Mouse (Mus musculus) CH12.LX (cell line): Measurements from ENCODE around the gene Hemgn. TPM values are rescaled to one million over a fixed set of nuclear protein-coding genes. Genes with fewer than 3 reads are reported as not detected.

Source experiments
- DNase-seq: peaks from one replicate; pipeline ENCODE4 v3.0.0-alpha.2; 2013; ENCODE audit errors: extremely low read depth
- H3K27ac ChIP-seq: 2 replicates; pipeline ENCODE4 v1.5.1; 2012; ENCODE audit warnings: low read depth, mild to moderate bottlenecking, control low read depth, moderate library complexity; ENCODE audit not compliant: insufficient read depth
- H3K27me3 ChIP-seq: replicated peaks from 2 replicates; pipeline ENCODE3; 2012; ENCODE audit warnings: inconsistent platforms
- H3K36me3 ChIP-seq, 2 experiments: replicated peaks in 1 of 2; 2 replicates each; pipeline versions ENCODE3 to v1.6.1; 2012; ENCODE audit warnings: inconsistent platforms in 1 of 2, low read length in 1 of 2, mild to moderate bottlenecking in 1 of 2, mixed read lengths in 1 of 2, moderate library complexity in 1 of 2; ENCODE audit not compliant: control insufficient read depth in 1 of 2, insufficient read depth in 1 of 2
- H3K4me1 ChIP-seq, 2 experiments: 2 replicates each; pipeline ENCODE4 v1.6.1; 2012; ENCODE audit warnings: inconsistent platforms in 1 of 2, moderate library complexity in 1 of 2; ENCODE audit not compliant: insufficient read depth in 2 of 2, control insufficient read depth in 1 of 2
- H3K4me2 ChIP-seq: 2 replicates; pipeline ENCODE4 v1.6.1; 2012; ENCODE audit warnings: low read depth, mild to moderate bottlenecking, control low read depth; ENCODE audit not compliant: poor library complexity, insufficient read depth, severe bottlenecking
- H3K4me3 ChIP-seq, 3 experiments: fragments of 150-350 bp in 1 of 3; sonication (generic) in 1 of 3; replicated peaks in 1 of 3; 2 replicates each; pipeline versions ENCODE3 to v1.5.1; 2011 to 2012; ENCODE audit warnings: low read depth in 2 of 3, low read length in 2 of 3, mild to moderate bottlenecking in 2 of 3, moderate library complexity in 2 of 3, control low read depth in 1 of 3, improper control_type of control experiment in 1 of 3, inconsistent platforms in 1 of 3, mixed read lengths in 1 of 3; ENCODE audit not compliant: poor library complexity in 1 of 3
- H3K79me2 ChIP-seq: replicated peaks from 2 replicates; pipeline ENCODE4 v1.6.1; 2012; ENCODE audit warnings: mild to moderate bottlenecking, moderate library complexity; ENCODE audit not compliant: control insufficient read depth, poor library complexity, insufficient read depth, severe bottlenecking; ENCODE audit errors: extremely low read depth
- H3K9ac ChIP-seq: 2 replicates; pipeline ENCODE4 v1.6.1; 2012; ENCODE audit warnings: low read depth, mild to moderate bottlenecking, control low read depth, moderate library complexity; ENCODE audit not compliant: insufficient read depth
- H3K9me3 ChIP-seq: replicated peaks from 2 replicates; pipeline ENCODE3; 2012; ENCODE audit warnings: low read length, inconsistent platforms, mixed read lengths
- BHLHE40 ChIP-seq: IDR thresholded peaks from 2 replicates; pipeline ENCODE4 v1.6.1; 2011; ENCODE audit warnings: mild to moderate bottlenecking, low read depth, low read length, improper control_type of control experiment
- E2F4 ChIP-seq: IDR thresholded peaks from 2 replicates; pipeline ENCODE4 v1.6.1; 2011; ENCODE audit warnings: low read depth, low read length, improper control_type of control experiment; ENCODE audit not compliant: insufficient replicate concordance
- EP300 ChIP-seq: IDR thresholded peaks from 2 replicates; pipeline ENCODE4 v1.6.1; 2011; ENCODE audit warnings: low read length, improper control_type of control experiment
- HCFC1 ChIP-seq: IDR thresholded peaks from 2 replicates; pipeline ENCODE4 v1.6.1; 2012; ENCODE audit warnings: low read depth, mild to moderate bottlenecking, inconsistent platforms, low read length, improper control_type of control experiment
- MEF2A ChIP-seq: IDR thresholded peaks from 2 replicates; pipeline ENCODE4 v1.6.1; 2014; ENCODE audit warnings: low read depth, mild to moderate bottlenecking, inconsistent platforms, low read length, improper control_type of control experiment, borderline replicate concordance
- MXI1 ChIP-seq: IDR thresholded peaks from 2 replicates; pipeline ENCODE4 v1.6.1; 2011; ENCODE audit warnings: mild to moderate bottlenecking, low read depth, low read length, improper control_type of control experiment
- MYC ChIP-seq: IDR thresholded peaks from 2 replicates; pipeline ENCODE4 v1.6.1; 2011; ENCODE audit warnings: low read depth, mild to moderate bottlenecking, improper control_type of control experiment, low read length
- NELFE ChIP-seq: IDR thresholded peaks from 2 replicates; pipeline ENCODE4 v1.6.1; 2011; ENCODE audit warnings: low read depth, low read length, improper control_type of control experiment
- NRF1 ChIP-seq: IDR thresholded peaks from 2 replicates; pipeline ENCODE4 v1.6.1; 2014; ENCODE audit warnings: low read depth, mild to moderate bottlenecking, inconsistent platforms, low read length, improper control_type of control experiment, moderate library complexity
- POLR2A ChIP-seq: IDR thresholded peaks from 2 replicates; pipeline ENCODE4 v1.6.1; 2011; ENCODE audit warnings: low read depth, mild to moderate bottlenecking, improper control_type of control experiment, low read length
- RAD21 ChIP-seq: IDR thresholded peaks from 2 replicates; pipeline ENCODE4 v1.6.1; 2011; ENCODE audit warnings: low read depth, mild to moderate bottlenecking, low read length, improper control_type of control experiment, moderate library complexity
- SIN3A ChIP-seq: IDR thresholded peaks from 2 replicates; pipeline ENCODE4 v1.6.1; 2012; ENCODE audit warnings: low read length, improper control_type of control experiment, inconsistent platforms
- TCF12 ChIP-seq: IDR thresholded peaks from 2 replicates; pipeline ENCODE4 v1.6.1; 2014; ENCODE audit warnings: low read depth, mild to moderate bottlenecking, inconsistent platforms, low read length, improper control_type of control experiment
- USF1 ChIP-seq: IDR thresholded peaks from 2 replicates; pipeline ENCODE4 v1.6.1; 2014; ENCODE audit warnings: low read depth, mild to moderate bottlenecking, inconsistent platforms, low read length, improper control_type of control experiment
- USF2 ChIP-seq: conservative IDR thresholded peaks from 2 replicates; pipeline ENCODE4 v1.6.1; 2011; ENCODE audit warnings: low read depth, low read length, improper control_type of control experiment
- ZKSCAN1 ChIP-seq: IDR thresholded peaks from 2 replicates; pipeline ENCODE4 v1.6.1; 2012; ENCODE audit warnings: low read depth, inconsistent platforms, low read length, improper control_type of control experiment, borderline replicate concordance
- ZMIZ1 ChIP-seq: IDR thresholded peaks from 2 replicates; pipeline ENCODE4 v1.6.1; 2012; ENCODE audit warnings: low read depth, mild to moderate bottlenecking, inconsistent platforms, low read length, improper control_type of control experiment
- dilution Hi-C: fragments of 300-500 bp; cut with MboI; formaldehyde crosslinking; loops from 2 replicates; pipeline ENCODE4 v1.14.3; 2020; ENCODE audit warnings: low sequenced_read_pairs; ENCODE audit not compliant: extremely low pct_unique_long_range_greater_than_20kb, extremely low pct_ligation_motif_present
- in situ Hi-C: fragments of 300-500 bp; cut with MboI; formaldehyde crosslinking; loops from 3 replicates; pipeline ENCODE4 v1.14.3; 2019; ENCODE audit warnings: low sequenced_read_pairs, low pct_ligation_motif_present, low pct_unique_long_range_greater_than_20kb, mixed read lengths
- polyA plus RNA-seq: library from polyadenylated mRNA; unstranded; fragments of >175 nt; gene quantifications from 2 replicates; pipeline ENCODE4 v1.2.1, GENCODE M21; 2012; ENCODE audit warnings: low read depth; ENCODE audit not compliant: insufficient read length
- total RNA-seq, 2 experiments: library from RNA; depleted of rRNA; stranded (reverse); fragments of 300-350 nt in 1 of 2; fragments of >200 nt in 1 of 2; gene quantifications; 2 replicates each; pipeline ENCODE4 v1.2.3; 2012 to 2014

Hemgn gene
- total and polyA plus RNA-seq, 3 experiments: not detected

DNA sequence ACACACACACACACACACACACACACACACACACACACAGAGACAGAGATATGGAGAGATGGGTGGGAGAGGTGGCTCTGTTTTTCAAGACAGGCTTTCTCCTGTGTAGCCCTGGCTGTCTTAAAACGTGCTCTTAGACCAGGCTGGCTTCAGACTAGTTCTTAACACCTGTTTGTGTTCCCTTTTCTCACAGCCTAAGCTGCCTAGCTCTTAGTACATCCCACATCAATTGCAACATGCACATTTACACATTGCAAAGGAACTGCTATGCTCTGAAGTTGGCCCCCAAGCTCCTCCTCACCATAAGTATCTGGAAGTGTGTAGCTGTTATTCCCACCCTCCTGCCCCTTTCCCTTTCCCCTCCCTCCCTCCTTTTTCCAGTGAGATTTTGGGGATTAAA lies 34.2 kb upstream of the Hemgn start:
- in situ Hi-C loops: loop anchor here (5.0 kb wide), 1 partner anchor 55 kb away; no protein-coding TSS in a partner anchor
- dilution Hi-C loops: no loop called here
- Histone ChIP-seq H3K79me2 (peaks cover 8% of the 10 kb centered on the region), H3K27ac (no peak overlapping the region), H3K9me3 (no peaks in the 10 kb centered on the region), H3K9ac (no peak overlapping the region), H3K4me1 (peaks cover 5 to 24% of the 10 kb centered on the region in 2 experiments; a peak in 3 of 4 replicates), H3K4me3 (no peak overlapping the region), H3K36me3 (no peaks in the 10 kb centered on the region), H3K27me3 (no peaks in the 10 kb centered on the region), H3K4me2 (no peak overlapping the region)
- no peak for DNase-seq
- TF ChIP-seq POLR2A: no peak

DNA sequence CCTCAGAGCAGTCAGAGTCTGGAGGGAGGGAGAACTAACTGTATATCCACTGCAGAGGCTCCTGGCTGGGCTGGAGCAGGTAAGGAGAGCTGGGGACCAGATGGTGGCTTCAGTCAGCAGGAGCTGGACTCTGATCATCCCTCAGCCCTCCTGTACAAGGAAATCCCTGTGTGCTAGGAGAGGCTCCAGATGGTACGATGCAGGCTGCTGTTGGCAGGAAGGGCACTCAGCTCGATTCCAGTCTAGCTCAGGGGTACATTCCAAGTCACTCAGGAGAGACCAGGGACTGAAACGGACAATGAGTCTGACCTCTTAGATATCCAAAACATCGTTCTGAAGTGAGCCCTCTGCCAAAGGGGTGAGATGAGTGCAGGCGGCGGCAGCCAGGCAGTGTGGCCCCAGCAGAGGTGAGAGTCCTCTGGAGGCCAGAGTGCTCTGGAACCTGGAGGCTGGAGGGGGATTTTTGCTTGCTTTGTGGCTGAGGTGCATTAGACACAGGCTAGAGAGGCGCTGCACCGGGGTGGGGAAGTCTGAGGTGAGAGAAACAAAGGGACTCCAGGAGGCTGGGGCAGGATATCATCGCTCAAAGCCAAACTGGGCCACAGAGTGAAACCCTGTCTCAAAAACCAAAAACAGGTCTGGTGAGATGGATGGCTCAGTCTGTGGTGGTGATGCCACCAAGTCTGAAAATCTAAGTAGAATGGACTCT lies 32.1 kb upstream of the Hemgn start:
- dilution Hi-C loops: no loop called here
- peaks cover 5 to 24% of the 10 kb centered on the region in 2 experiments; a peak in 3 of 4 replicates for H3K4me1 ChIP-seq
- H3K27me3 ChIP-seq: no peaks in the 10 kb centered on the region
- no peak overlapping the region for H3K4me2 ChIP-seq
- no peak overlapping the region for H3K9ac ChIP-seq
- H3K4me3 ChIP-seq: no peak overlapping the region
- H3K27ac ChIP-seq: no peak overlapping the region
- no peak for TF ChIP-seq ZKSCAN1
- TF ChIP-seq RAD21: no peak
- TF ChIP-seq EP300: no peak
- TF ChIP-seq NELFE: no peak
- no peak for TF ChIP-seq ZMIZ1
- TF ChIP-seq USF1: no peak
- TF ChIP-seq MXI1: no peak
- TF ChIP-seq TCF12: no peak
- no peak for TF ChIP-seq HCFC1
- TF ChIP-seq USF2: no peak
- H3K9me3 ChIP-seq: no peaks in the 10 kb centered on the region
- H3K79me2 ChIP-seq: no peaks in the 10 kb centered on the region
- in situ Hi-C loops: loop anchor here (5.0 kb wide), 1 partner anchor 53 kb away; no protein-coding TSS in a partner anchor
- H3K36me3 ChIP-seq: no peaks in the 10 kb centered on the region
- DNase-seq: no peak

DNA sequence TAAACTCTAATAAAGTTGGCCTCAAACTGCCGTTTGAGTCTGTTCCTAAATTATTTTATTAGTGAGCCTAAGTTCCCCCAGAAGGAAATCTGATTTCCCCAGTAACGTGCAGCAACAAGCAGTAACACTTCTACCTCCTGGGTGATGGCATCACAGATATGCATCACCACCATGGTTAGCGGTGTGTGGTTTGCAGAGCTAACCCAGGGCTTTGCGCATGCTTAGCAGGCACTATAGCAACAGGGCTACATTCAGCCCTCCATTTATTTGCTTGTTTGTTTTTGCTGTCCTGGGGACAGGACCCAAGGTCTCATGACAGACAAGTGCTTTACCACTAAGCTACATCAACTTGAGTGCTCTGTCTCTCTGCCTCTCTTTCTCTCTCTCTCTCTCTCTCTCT lies 29.2 kb upstream of the Hemgn start:
- Histone ChIP-seq H3K9me3 (no peaks in the 10 kb centered on the region), H3K27ac (no peak overlapping the region), H3K27me3 (no peaks in the 10 kb centered on the region), H3K4me1 (peaks cover 3 to 11% of the 10 kb centered on the region in 2 experiments; a peak in 3 of 4 replicates), H3K79me2 (no peaks in the 10 kb centered on the region), H3K4me2 (no peak overlapping the region), H3K36me3 (no peaks in the 10 kb centered on the region), H3K9ac (no peak overlapping the region), H3K4me3 (no peak overlapping the region)
- TF ChIP-seq E2F4: no peak
- TF ChIP-seq MYC: no peak
- 0 out of 2 replicates have a peak, but pooled peaks have one; percentile 17 for TF ChIP-seq NRF1
- TF ChIP-seq MEF2A: no peak
- TF ChIP-seq HCFC1: no peak
- no peak for TF ChIP-seq SIN3A
- TF ChIP-seq BHLHE40: no peak
- in situ Hi-C loops (no loop called here), dilution Hi-C loops (no loop called here)
- DNase-seq: no peak
